Mouse (Mus musculus) MEL (cell line): ENCODE measurements around the gene Il12a. TPM values are rescaled to one million over a fixed set of nuclear protein-coding genes. Genes with fewer than 3 reads are reported as not detected.

ENCODE experiments used
- DNase-seq: peaks from one replicate; pipeline ENCODE4 v3.0.0; 2011; ENCODE audit warnings: low read depth, low spot score
- H3K27ac ChIP-seq: 2 replicates; pipeline ENCODE4 v1.5.1; 2012; ENCODE audit warnings: low read depth, mild to moderate bottlenecking, control low read depth, low read length, moderate library complexity; ENCODE audit not compliant: control insufficient read depth
- H3K27me3 ChIP-seq, 2 experiments: fragments of 150-350 bp in 1 of 2; sonication (generic) in 1 of 2; 2 replicates each; pipeline ENCODE4 v1.6.1; 2012; ENCODE audit warnings: low read length in 2 of 2, mild to moderate bottlenecking in 2 of 2, improper control_type of control experiment in 1 of 2, moderate library complexity in 1 of 2; ENCODE audit not compliant: insufficient read depth in 2 of 2, control insufficient read depth in 1 of 2
- H3K36me3 ChIP-seq, 2 experiments: 2 replicates each; pipeline ENCODE4 v1.6.1; 2012 to 2014; ENCODE audit warnings: low read length in 2 of 2, improper control_type of control experiment in 1 of 2, inconsistent platforms in 1 of 2, mild to moderate bottlenecking in 1 of 2; ENCODE audit not compliant: insufficient read depth in 2 of 2, control insufficient read depth in 1 of 2
- H3K4me1 ChIP-seq, 2 experiments: fragments of 150-350 bp in 1 of 2; sonication (generic) in 1 of 2; 2 replicates each; pipeline ENCODE4 v1.6.1; 2012; ENCODE audit warnings: low read length in 2 of 2, improper control_type of control experiment in 1 of 2, mild to moderate bottlenecking in 1 of 2; ENCODE audit not compliant: insufficient read depth in 2 of 2, control insufficient read depth in 1 of 2
- H3K4me3 ChIP-seq, 2 experiments: fragments of 150-350 bp in 1 of 2; sonication (generic) in 1 of 2; 2 replicates each; pipeline ENCODE4 v1.5.1; 2012; ENCODE audit warnings: low read depth in 2 of 2, low read length in 2 of 2, mild to moderate bottlenecking in 2 of 2, moderate library complexity in 2 of 2, control low read depth in 1 of 2, improper control_type of control experiment in 1 of 2; ENCODE audit not compliant: control insufficient read depth in 1 of 2, insufficient read depth in 1 of 2
- H3K79me2 ChIP-seq: 2 replicates; pipeline ENCODE4 v1.6.1; 2012; ENCODE audit warnings: mild to moderate bottlenecking, low read length, moderate library complexity; ENCODE audit not compliant: control insufficient read depth, poor library complexity, insufficient read depth
- H3K9ac ChIP-seq: 2 replicates; pipeline ENCODE4 v1.6.1; 2012; ENCODE audit warnings: low read depth, mild to moderate bottlenecking, control low read depth, low read length, moderate library complexity; ENCODE audit not compliant: control insufficient read depth, poor library complexity, severe bottlenecking
- H3K9me3 ChIP-seq: fragments of 150-350 bp; sonication (generic); replicated peaks from 2 replicates; pipeline ENCODE4 v1.6.1; 2012; ENCODE audit warnings: mild to moderate bottlenecking, low read length, improper control_type of control experiment, moderate library complexity; ENCODE audit not compliant: insufficient read depth
- BHLHE40 ChIP-seq: IDR thresholded peaks from 2 replicates; pipeline ENCODE4 v1.6.1; 2012; ENCODE audit warnings: low read depth, mild to moderate bottlenecking, inconsistent platforms, low read length, improper control_type of control experiment, borderline replicate concordance
- CHD1 ChIP-seq: IDR thresholded peaks from 2 replicates; pipeline ENCODE4 v1.6.1; 2012; ENCODE audit warnings: low read depth, mild to moderate bottlenecking, inconsistent platforms, low read length, improper control_type of control experiment
- CHD2 ChIP-seq: IDR thresholded peaks from 2 replicates; pipeline ENCODE4 v1.6.1; 2011; ENCODE audit warnings: low read length, improper control_type of control experiment
- CTCF ChIP-seq, 3 experiments: IDR thresholded peaks in 2 of 3; conservative IDR thresholded peaks in 1 of 3; 2 replicates each; pipeline ENCODE4 v1.5.1; 2011 to 2012; ENCODE audit warnings: low read length in 3 of 3, low read depth in 2 of 3, mild to moderate bottlenecking in 2 of 3, improper control_type of control experiment in 1 of 3, inconsistent platforms in 1 of 3, mixed read lengths in 1 of 3, moderate library complexity in 1 of 3; ENCODE audit not compliant: control insufficient read depth in 1 of 3, insufficient read depth in 1 of 3, poor library complexity in 1 of 3, severe bottlenecking in 1 of 3
- E2F4 ChIP-seq: IDR thresholded peaks from 2 replicates; pipeline ENCODE4 v1.6.1; 2011; ENCODE audit warnings: low read depth, low read length, improper control_type of control experiment, borderline replicate concordance
- EP300 ChIP-seq, 2 experiments: IDR thresholded peaks; 2 replicates each; pipeline ENCODE4 v1.6.1; 2011; ENCODE audit warnings: improper control_type of control experiment in 2 of 2, low read length in 2 of 2, low read depth in 1 of 2, mild to moderate bottlenecking in 1 of 2
- ETS1 ChIP-seq: IDR thresholded peaks from 2 replicates; pipeline ENCODE4 v1.6.1; 2012; ENCODE audit warnings: low read depth, mild to moderate bottlenecking, inconsistent platforms, low read length, improper control_type of control experiment, moderate library complexity
- GABPA ChIP-seq: IDR thresholded peaks from 2 replicates; pipeline ENCODE4 v1.6.1; 2012; ENCODE audit warnings: low read depth, mild to moderate bottlenecking, inconsistent platforms, low read length, improper control_type of control experiment, moderate library complexity
- GATA1 ChIP-seq: IDR thresholded peaks from 2 replicates; pipeline ENCODE4 v1.6.1; 2011; ENCODE audit warnings: low read depth, low read length, improper control_type of control experiment
- HCFC1 ChIP-seq: IDR thresholded peaks from 2 replicates; pipeline ENCODE4 v1.6.1; 2012; ENCODE audit warnings: low read depth, mild to moderate bottlenecking, inconsistent platforms, low read length, improper control_type of control experiment, moderate library complexity
- JUND ChIP-seq: IDR thresholded peaks from 2 replicates; pipeline ENCODE4 v1.6.1; 2011; ENCODE audit warnings: low read depth, mild to moderate bottlenecking, improper control_type of control experiment, low read length
- MAX ChIP-seq: IDR thresholded peaks from 2 replicates; pipeline ENCODE4 v1.6.1; 2011; ENCODE audit warnings: low read length, improper control_type of control experiment
- MAZ ChIP-seq: IDR thresholded peaks from 2 replicates; pipeline ENCODE4 v1.6.1; 2012; ENCODE audit warnings: low read depth, mild to moderate bottlenecking, inconsistent platforms, low read length, improper control_type of control experiment
- MXI1 ChIP-seq: IDR thresholded peaks from 2 replicates; pipeline ENCODE4 v1.6.1; 2011; ENCODE audit warnings: mild to moderate bottlenecking, low read depth, low read length, improper control_type of control experiment
- MYC ChIP-seq: IDR thresholded peaks from 2 replicates; pipeline ENCODE4 v1.6.1; 2011; ENCODE audit warnings: low read depth, mild to moderate bottlenecking, low read length, improper control_type of control experiment, moderate library complexity
- NELFE ChIP-seq: IDR thresholded peaks from 2 replicates; pipeline ENCODE4 v1.6.1; 2011; ENCODE audit warnings: low read depth, low read length, improper control_type of control experiment
- NRF1 ChIP-seq: IDR thresholded peaks from 2 replicates; pipeline ENCODE4 v1.6.1; 2014; ENCODE audit warnings: low read depth, mild to moderate bottlenecking, inconsistent platforms, low read length, improper control_type of control experiment, moderate library complexity; ENCODE audit not compliant: poor library complexity, insufficient read depth, severe bottlenecking
- POLR2A ChIP-seq, 2 experiments: IDR thresholded peaks; 2 replicates each; pipeline ENCODE4 v1.6.1; 2011 to 2012; ENCODE audit warnings: low read length in 2 of 2, mild to moderate bottlenecking in 2 of 2, control low read depth in 1 of 2, improper control_type of control experiment in 1 of 2, low read depth in 1 of 2, moderate library complexity in 1 of 2; ENCODE audit not compliant: control insufficient read depth in 1 of 2, insufficient read depth in 1 of 2, poor library complexity in 1 of 2
- POLR2AphosphoS2 ChIP-seq: IDR thresholded peaks from 2 replicates; pipeline ENCODE4 v1.6.1; 2011; ENCODE audit warnings: low read length, improper control_type of control experiment
- POLR2AphosphoS5 ChIP-seq: IDR thresholded peaks from 2 replicates; pipeline ENCODE4 v1.6.1; 2012; ENCODE audit warnings: low read depth, borderline replicate concordance, mild to moderate bottlenecking, inconsistent platforms, low read length, moderate library complexity, mixed read lengths
- RAD21 ChIP-seq: IDR thresholded peaks from 2 replicates; pipeline ENCODE4 v1.6.1; 2011; ENCODE audit warnings: mild to moderate bottlenecking, low read depth, low read length, improper control_type of control experiment
- RCOR1 ChIP-seq: IDR thresholded peaks from 2 replicates; pipeline ENCODE4 v1.6.1; 2012; ENCODE audit warnings: low read depth, mild to moderate bottlenecking, inconsistent platforms, low read length, improper control_type of control experiment
- SIN3A ChIP-seq: IDR thresholded peaks from 2 replicates; pipeline ENCODE4 v1.6.1; 2012; ENCODE audit warnings: low read length, improper control_type of control experiment, inconsistent platforms
- TAL1 ChIP-seq: IDR thresholded peaks from 2 replicates; pipeline ENCODE4 v1.6.1; 2012; ENCODE audit warnings: mild to moderate bottlenecking, inconsistent platforms, low read length, moderate library complexity, mixed read lengths
- TBP ChIP-seq: IDR thresholded peaks from 2 replicates; pipeline ENCODE4 v1.8.0; 2011; ENCODE audit warnings: low read depth, low read length, improper control_type of control experiment
- TCF12 ChIP-seq: IDR thresholded peaks from 2 replicates; pipeline ENCODE4 v1.6.1; 2014; ENCODE audit warnings: low read depth, mild to moderate bottlenecking, inconsistent platforms, low read length, improper control_type of control experiment, moderate library complexity
- UBTF ChIP-seq: IDR thresholded peaks from 2 replicates; pipeline ENCODE4 v1.6.1; 2012; ENCODE audit warnings: low read depth, mild to moderate bottlenecking, inconsistent platforms, low read length, improper control_type of control experiment, moderate library complexity, borderline replicate concordance; ENCODE audit not compliant: insufficient read depth
- ZC3H11A ChIP-seq: IDR thresholded peaks from 2 replicates; pipeline ENCODE4 v1.6.1; 2012; ENCODE audit warnings: low read depth, mild to moderate bottlenecking, inconsistent platforms, low read length, improper control_type of control experiment
- ZKSCAN1 ChIP-seq: IDR thresholded peaks from 2 replicates; pipeline ENCODE4 v1.6.1; 2012; ENCODE audit warnings: low read depth, mild to moderate bottlenecking, inconsistent platforms, low read length, improper control_type of control experiment, moderate library complexity
- ZNF384 ChIP-seq: IDR thresholded peaks from 2 replicates; pipeline ENCODE4 v1.6.1; 2012; ENCODE audit warnings: low read depth, mild to moderate bottlenecking, inconsistent platforms, low read length, improper control_type of control experiment
- polyA plus RNA-seq, 2 experiments: library from polyadenylated mRNA; stranded (reverse) in 1 of 2; unstranded in 1 of 2; fragments of >175 nt in 1 of 2; fragments of >200 nt in 1 of 2; gene quantifications; 2 replicates each; pipeline versions ENCODE4 v1.2.1 to v1.2.4; 2012; ENCODE audit warnings: low replicate concordance in 2 of 2, low read depth in 1 of 2; ENCODE audit not compliant: insufficient read length in 2 of 2, insufficient read depth in 1 of 2, missing spikeins in 1 of 2
- total RNA-seq: library from RNA; depleted of rRNA; stranded (reverse); fragments of 300-350 nt; gene quantifications from 2 replicates; pipeline ENCODE4 v1.2.3, GENCODE M21; 2012

Gene Il12a
- total and polyA plus RNA-seq, 3 experiments: not detected

DNA sequence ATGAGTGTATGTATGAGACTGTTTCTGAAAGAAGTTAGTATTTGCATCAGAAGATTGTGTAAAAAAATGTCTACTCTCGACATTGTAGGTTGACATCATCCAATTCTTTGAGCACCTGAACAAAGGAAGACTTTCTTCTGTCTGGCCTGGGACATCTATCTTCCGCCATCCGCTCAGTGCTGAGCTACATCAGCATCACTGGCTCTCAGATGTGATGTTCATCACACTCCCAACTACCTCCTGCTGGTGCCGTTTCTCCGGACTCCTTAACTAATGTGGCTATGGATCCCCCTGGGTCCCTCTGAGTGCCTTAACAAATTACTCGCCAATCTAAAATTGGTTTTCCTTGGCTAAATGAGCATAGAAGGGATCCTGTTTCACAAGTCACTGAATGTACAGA, 26.1 kb upstream of the Il12a start:
- Histone ChIP-seq H3K4me1 (no peaks in the 10 kb centered on the region), H3K9ac (no peak overlapping the region)
- DNase-seq: no peak
- TF ChIP-seq EP300 (IDR thresholded peaks at IDR 0.05; ENCODE audit: low read depth in 1 of 2, low read length in 2 of 2) (no peak), NRF1 (no peak), POLR2AphosphoS2 (no peak), POLR2A (IDR thresholded peaks at IDR 0.05; ENCODE audit: control insufficient read depth in 1 of 2, insufficient read depth in 1 of 2, low read depth in 1 of 2, low read length in 2 of 2, poor library complexity in 1 of 2) (no peak), POLR2AphosphoS5 (no peak), JUND (no peak), NELFE (no peak), ZKSCAN1 (no peak), ZC3H11A (no peak), GATA1 (no peak), RCOR1 (no peak), ZNF384 (no peak), MYC (no peak), MXI1 (no peak), TCF12 (no peak), GABPA (no peak), RAD21 (no peak), CTCF (IDR thresholded peaks at IDR 0.05 in 2 of 3, conservative IDR thresholded peaks at IDR 0.05 in 1 of 3; ENCODE audit: control insufficient read depth in 1 of 3, insufficient read depth in 1 of 3, low read depth in 2 of 3, low read length in 3 of 3, poor library complexity in 1 of 3, severe bottlenecking in 1 of 3) (no peak), SIN3A (no peak)
- TF ChIP-seq, all 39 proteins: peak for 0
- Histone ChIP-seq H3K9me3 (no peaks in the 10 kb centered on the region), H3K4me3 (no peak overlapping the region), H3K36me3 (no peaks in the 10 kb centered on the region), H3K27me3 (no peaks in the 10 kb centered on the region; a peak in 2 of 4 replicates), H3K27ac (no peak overlapping the region), H3K79me2 (no peaks in the 10 kb centered on the region)

DNA sequence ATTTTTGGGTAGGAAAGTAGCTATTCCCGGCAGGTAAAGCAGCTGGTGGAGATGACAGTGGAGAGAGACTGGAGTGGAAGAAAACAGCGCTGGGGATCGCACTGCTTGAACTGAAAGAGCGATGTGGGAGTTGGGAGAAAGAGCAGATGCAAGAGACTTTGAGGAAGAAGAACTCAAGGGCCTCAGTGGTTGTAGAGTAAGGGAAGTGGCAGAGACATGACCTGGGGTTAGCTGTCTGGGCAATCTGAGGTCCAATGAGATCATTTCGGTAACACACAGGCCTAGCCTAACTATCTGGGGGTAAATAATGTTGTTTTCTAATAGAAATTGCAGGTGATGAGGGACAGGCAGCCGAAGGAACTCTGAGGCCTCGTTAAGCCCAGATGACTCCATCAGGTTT, 24.1 kb upstream of the Il12a start:
- no peak for DNase-seq
- Histone ChIP-seq H3K27me3 (no peaks in the 10 kb centered on the region; a peak in 2 of 4 replicates), H3K9ac (no peak overlapping the region), H3K9me3 (no peaks in the 10 kb centered on the region), H3K27ac (no peak overlapping the region), H3K4me3 (no peak overlapping the region), H3K36me3 (no peaks in the 10 kb centered on the region), H3K4me1 (no peaks in the 10 kb centered on the region), H3K79me2 (no peaks in the 10 kb centered on the region)
- TF ChIP-seq MAZ: no peak
- no peak for TF ChIP-seq CHD2
- no peak for TF ChIP-seq TBP
- no peak for TF ChIP-seq E2F4
- TF ChIP-seq NRF1: no peak
- TF ChIP-seq GABPA: no peak
- no peak for TF ChIP-seq JUND
- no peak for TF ChIP-seq POLR2AphosphoS2
- TF ChIP-seq GATA1: no peak
- TF ChIP-seq POLR2AphosphoS5: no peak
- TF ChIP-seq RCOR1: no peak
- TF ChIP-seq MAX: no peak
- no peak for TF ChIP-seq ETS1
- TF ChIP-seq TAL1: no peak
- no peak for TF ChIP-seq EP300 (IDR thresholded peaks at IDR 0.05; ENCODE audit: low read depth in 1 of 2, low read length in 2 of 2)
- no peak for TF ChIP-seq UBTF
- TF ChIP-seq TCF12: no peak
- no peak for TF ChIP-seq HCFC1
- TF ChIP-seq CHD1: no peak
- no peak for TF ChIP-seq BHLHE40
